Mouse (Mus musculus): Measurements from ENCODE around the gene Trir. TPM values are rescaled to one million over a fixed set of nuclear protein-coding genes. Genes with fewer than 3 reads are reported as not detected.

The Trir gene
- 157 and 191 TPM in 2 replicates for polyA plus RNA-seq (2014; fragmentation: Nextera tagmentation; extraction: Ambion mirVana)

DNA sequence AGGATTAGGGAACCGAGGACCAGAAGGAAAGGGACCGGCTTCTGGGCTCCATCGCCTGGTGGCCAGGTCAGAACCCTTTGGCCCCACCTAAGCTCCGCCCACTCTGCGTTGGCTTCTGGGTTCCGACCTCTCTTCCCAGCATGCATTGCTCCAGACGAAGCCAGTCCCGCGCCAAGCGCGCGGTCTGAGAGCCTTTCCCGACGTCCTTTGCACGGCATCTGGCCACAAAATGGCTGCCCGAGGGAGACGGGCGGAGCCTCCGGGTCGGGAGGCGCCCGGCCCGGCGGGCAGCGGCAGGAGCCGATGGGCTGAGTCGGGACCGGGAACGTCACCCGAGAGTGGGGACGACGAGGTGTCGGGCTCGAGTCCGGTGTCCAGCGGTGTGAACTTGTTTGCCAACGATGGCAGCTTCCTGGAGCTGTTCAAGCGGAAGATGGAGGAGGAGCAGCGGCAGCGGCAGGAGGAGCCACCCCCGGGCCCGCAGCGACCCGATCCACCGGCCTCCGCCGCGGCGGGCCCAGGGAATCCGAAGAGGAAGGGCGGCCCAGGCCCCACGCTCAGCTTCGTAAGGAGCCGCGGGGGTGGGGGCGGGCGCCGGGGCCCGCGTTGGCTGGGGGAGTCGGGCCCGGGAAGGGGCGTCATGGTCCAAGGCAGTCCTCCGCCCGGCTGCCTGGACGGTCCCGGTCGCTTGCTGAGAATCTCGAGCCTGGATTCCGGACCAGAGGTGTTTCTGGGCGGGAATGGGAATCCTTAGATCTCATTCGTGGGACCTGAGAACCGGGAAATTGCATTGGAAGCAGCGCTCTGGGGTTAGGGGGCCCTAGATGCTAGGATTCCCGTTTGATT is at the start of gene Trir:
Gene Trir, plus strand, starts transcription at position 154 of the 846 bp plus-strand sequence.
- peak within 1 kb of the TSS; percentile 96 for H3K9ac ChIP-seq (replicated peaks; ENCODE audit: low read length)

DNA sequence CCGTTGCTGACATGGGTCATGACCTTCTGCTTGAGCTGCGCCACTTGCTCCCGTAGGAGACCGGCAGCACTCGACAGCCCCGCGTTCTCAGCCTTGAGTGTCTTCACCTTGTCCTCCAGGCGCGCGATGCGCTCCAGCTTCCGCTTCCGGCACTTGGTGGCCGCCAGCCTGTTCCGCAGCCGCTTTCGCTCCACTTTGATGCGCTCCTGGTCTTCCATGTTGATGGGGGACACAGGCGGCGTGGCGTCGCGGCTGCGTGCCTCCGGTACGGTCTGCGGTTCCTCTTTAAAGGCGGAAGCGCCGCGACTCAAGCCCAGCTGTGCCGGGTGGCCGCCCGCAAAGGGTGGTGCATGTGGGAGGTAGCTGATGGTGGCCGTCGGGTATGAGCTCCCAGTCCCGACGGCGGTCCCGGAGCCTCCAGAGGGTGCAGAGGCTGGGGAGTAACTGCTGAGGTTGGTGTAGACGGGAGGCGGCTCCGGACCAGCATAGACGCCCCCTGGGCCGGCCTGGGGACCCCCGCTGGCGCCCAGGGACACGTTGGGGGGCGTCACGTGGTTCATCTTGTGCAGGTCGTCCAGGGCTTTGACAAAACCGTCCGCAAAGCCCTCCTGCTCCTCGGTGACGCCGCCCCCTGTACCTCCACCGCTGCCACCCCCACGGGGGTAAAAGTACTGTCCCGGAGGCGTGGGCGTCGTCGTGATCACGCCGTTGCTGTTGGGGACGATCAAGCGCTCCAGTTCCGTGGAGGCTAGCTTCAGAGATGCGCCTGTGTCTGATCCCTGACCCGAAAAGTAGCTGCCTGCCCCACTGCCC is 49.0 kb upstream of the Trir start:
- Histone ChIP-seq H3K9ac (replicated peaks; ENCODE audit: low read length) (peak overlapping the region; percentile 54), H3K4me1 (ENCODE audit: control insufficient read depth, insufficient read depth, low read length) (peaks cover 56% of the 10 kb centered on the region), H3K36me3 (ENCODE audit: control insufficient read depth, insufficient read depth, low read length) (peaks cover 23% of the 10 kb centered on the region), H3K4me2 (ENCODE audit: low read length) (peak overlapping the region; percentile 99), H3K27me3 (ENCODE audit: control insufficient read depth, insufficient read depth, low read length) (peaks cover 18% of the 10 kb centered on the region), H3K9me3 (ENCODE audit: control insufficient read depth, low read length) (no peaks in the 10 kb centered on the region), H3K27ac (replicated peaks; ENCODE audit: low read depth, low read length) (0 out of 2 replicates have a peak overlapping the region, but pooled peaks have one; percentile 13), H3K4me3 (replicated peaks; ENCODE audit: low read depth, low read length) (peak overlapping the region; percentile 49)
- DNase-seq, result peak; percentile 68
- 2% methylated on average over 70 of the region's 70 CpGs for WGBS
- no peak for ATAC-seq (ENCODE audit: low FRiP score, low TSS enrichment)

More for the DNA sequence above, at the start of gene Trir:
- Histone ChIP-seq H3K4me1 (ENCODE audit: control insufficient read depth, insufficient read depth, low read length) (peaks cover 36% of the 10 kb centered on the region), H3K4me2 (ENCODE audit: low read length) (peak within 1 kb of the TSS; percentile 90), H3K27ac (replicated peaks; ENCODE audit: low read depth, low read length) (peak within 1 kb of the TSS; percentile 85), H3K9me3 (ENCODE audit: control insufficient read depth, low read length) (no peaks in the 10 kb centered on the region), H3K27me3 (ENCODE audit: control insufficient read depth, insufficient read depth, low read length) (no peaks in the 10 kb centered on the region), H3K4me3 (replicated peaks; ENCODE audit: low read depth, low read length) (peak within 1 kb of the TSS; percentile 99), H3K36me3 (ENCODE audit: control insufficient read depth, insufficient read depth, low read length) (peaks cover 45% of the 10 kb centered on the region)
- ATAC-seq (ENCODE audit: low FRiP score, low TSS enrichment), result peak; percentile 80
- peak; percentile 98 for DNase-seq
- WGBS, result under 1% methylated on average over 71 of the region's 75 CpGs

DNA sequence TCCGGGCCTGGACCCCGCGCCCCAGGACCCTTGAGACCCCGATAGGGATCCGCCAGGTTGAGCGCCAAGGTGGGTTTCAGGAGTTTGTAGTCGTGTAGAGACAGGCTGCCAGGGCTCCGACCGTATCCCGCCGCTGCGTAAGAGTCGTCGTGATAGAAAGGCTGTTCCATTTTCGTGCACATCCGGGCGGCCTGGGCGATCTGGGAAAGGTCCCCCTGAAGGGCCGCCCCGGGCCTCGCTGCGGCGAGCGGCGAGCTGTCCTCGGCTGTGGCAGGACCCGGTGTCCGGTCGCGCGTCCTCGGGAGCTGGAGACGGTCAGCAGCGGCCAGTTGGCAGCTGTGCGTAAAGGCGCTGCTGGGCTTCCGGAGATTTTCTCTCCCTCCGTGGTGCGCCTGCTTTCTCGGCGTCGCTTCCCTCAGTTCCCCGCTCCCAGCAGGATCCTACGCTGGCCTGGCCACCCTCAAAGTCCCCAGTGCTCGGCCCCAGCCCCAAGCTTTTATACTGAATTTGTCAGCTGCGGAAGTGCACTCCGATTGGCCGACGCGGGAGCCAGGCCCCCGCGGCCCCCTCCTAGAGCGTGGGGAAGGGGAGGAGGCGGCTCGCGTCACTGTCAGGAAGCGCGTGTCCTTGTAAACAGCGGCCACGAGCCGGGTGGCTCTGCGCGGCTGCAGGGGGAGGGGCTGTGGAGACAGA is 48.2 kb upstream of the Trir start, which contains the start of gene Junb:
Gene Junb, minus strand, starts transcription at position 471 of the 693 bp plus-strand sequence.
- Histone ChIP-seq H3K9ac (replicated peaks; ENCODE audit: low read length) (peak within 1 kb of the TSS; percentile 54), H3K9me3 (ENCODE audit: control insufficient read depth, low read length) (no peaks in the 10 kb centered on the region), H3K4me1 (ENCODE audit: control insufficient read depth, insufficient read depth, low read length) (peaks cover 56% of the 10 kb centered on the region), H3K36me3 (ENCODE audit: control insufficient read depth, insufficient read depth, low read length) (peaks cover 15% of the 10 kb centered on the region), H3K4me3 (replicated peaks; ENCODE audit: low read depth, low read length) (peak within 1 kb of the TSS; percentile 49), H3K27ac (replicated peaks; ENCODE audit: low read depth, low read length) (0 out of 2 replicates have a peak within 1 kb of the TSS, but pooled peaks have one; percentile 13), H3K4me2 (ENCODE audit: low read length) (peak within 1 kb of the TSS; percentile 99), H3K27me3 (ENCODE audit: control insufficient read depth, insufficient read depth, low read length) (peaks cover 18% of the 10 kb centered on the region)
- under 1% methylated on average over 63 of the region's 63 CpGs for WGBS
- ATAC-seq (ENCODE audit: low FRiP score, low TSS enrichment), result peak; percentile 49; the same call in 1 of the 2 replicates
- DNase-seq, result peak; percentile 91

DNA sequence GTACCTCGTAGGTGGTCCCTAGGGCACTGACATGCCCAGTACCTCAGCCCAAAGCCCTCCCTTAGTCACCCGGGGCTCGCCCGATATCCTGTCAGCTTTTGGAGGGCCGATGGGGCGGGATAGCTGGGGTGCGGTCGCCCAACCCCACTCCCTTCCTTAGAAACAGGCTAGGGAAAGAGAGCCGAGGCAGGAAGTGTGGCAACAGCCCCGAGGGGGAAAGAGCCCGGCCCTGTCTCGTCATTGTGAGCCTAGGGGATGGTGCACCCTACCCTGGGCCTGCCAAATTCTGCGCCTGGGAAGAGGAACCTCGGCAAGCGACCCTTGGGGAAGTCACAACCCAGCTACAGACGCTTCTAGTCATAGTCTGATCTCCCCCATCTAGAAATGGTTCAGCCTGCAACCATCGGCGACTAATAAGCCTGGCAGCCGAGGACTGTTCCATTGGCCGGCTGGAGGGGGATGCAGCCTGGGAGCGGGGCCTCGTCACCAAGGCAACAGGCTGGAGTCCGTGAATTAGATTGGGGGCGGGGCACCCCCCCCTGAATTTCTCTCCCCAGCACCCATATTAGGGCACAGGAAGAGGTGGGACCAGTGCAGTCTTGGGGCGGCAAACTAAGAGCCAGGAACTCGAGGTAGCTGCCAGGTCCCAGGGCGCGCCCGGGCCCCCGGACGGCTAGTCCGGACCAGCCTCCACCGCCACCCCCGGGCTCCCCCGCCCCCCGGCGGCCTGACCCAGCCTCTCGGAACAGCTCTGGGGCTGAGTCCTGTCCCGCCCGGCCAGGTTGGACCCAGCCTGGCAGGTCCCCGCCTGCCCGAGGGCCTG is 46.8 kb upstream of the Trir start:
- peak overlapping the region; percentile 31 for H3K4me3 ChIP-seq (replicated peaks; ENCODE audit: low read depth, low read length)
- DNase-seq (peak; percentile 94), ATAC-seq (ENCODE audit: low FRiP score, low TSS enrichment) (peak; percentile 36)
- peak overlapping the region; percentile 99 for H3K4me2 ChIP-seq (ENCODE audit: low read length)
- H3K36me3 ChIP-seq (ENCODE audit: control insufficient read depth, insufficient read depth, low read length), result peaks cover 1% of the 10 kb centered on the region; the same call in 1 of the 2 replicates
- WGBS, result 2% methylated on average over 42 of the region's 42 CpGs
- H3K4me1 ChIP-seq (ENCODE audit: control insufficient read depth, insufficient read depth, low read length), result peaks cover 59% of the 10 kb centered on the region
- H3K27ac ChIP-seq (replicated peaks; ENCODE audit: low read depth, low read length), result 0 out of 2 replicates have a peak overlapping the region, but pooled peaks have one; percentile 37
- no peaks in the 10 kb centered on the region for H3K9me3 ChIP-seq (ENCODE audit: control insufficient read depth, low read length)
- peaks cover 18% of the 10 kb centered on the region for H3K27me3 ChIP-seq (ENCODE audit: control insufficient read depth, insufficient read depth, low read length)
- peak overlapping the region; percentile 36; the same call in 1 of the 2 replicates for H3K9ac ChIP-seq (replicated peaks; ENCODE audit: low read length)

DNA sequence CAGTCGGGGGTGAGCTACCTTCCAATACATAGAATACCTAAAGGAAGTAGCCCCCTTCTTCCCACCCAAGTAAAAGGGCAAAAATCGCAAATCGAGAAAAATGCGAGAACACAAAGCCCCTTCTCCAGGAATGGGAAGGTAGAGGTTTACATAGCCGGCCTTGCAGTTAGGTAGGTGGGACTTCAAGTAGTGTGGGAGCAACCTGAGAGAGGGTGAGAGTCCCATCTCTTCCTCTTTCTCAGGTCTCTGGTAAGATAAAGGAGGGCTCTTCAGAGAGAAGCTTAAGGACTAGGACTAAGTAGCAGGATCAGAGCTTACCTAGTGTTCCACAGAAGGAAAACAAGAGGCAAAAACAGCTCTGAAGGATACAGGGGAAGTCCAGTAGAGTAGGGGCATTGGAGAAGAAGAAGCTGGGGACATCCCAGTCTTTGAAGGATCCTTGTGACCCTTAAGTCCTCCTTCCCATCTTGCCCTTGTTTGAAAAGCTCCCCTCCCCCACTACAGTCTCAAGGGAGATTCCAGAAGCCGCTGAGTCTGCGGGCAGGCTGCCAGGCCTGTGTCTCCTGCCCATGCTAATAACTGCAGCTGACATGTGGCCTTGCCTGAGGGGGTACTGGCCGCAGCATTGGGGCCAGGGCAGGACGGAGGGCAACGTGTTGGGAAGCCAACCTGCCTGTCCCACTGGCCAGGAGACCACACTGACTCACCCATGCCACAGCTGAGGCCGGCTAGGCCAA is 45.8 kb upstream of the Trir start:
- Histone ChIP-seq H3K4me3 (replicated peaks; ENCODE audit: low read depth, low read length) (no peak overlapping the region), H3K4me2 (ENCODE audit: low read length) (peak overlapping the region; percentile 99; the same call in 1 of the 2 replicates), H3K27ac (replicated peaks; ENCODE audit: low read depth, low read length) (0 out of 2 replicates have a peak overlapping the region, but pooled peaks have one; percentile 37), H3K9ac (replicated peaks; ENCODE audit: low read length) (no peak overlapping the region; the same call in 1 of the 2 replicates), H3K4me1 (ENCODE audit: control insufficient read depth, insufficient read depth, low read length) (peaks cover 67% of the 10 kb centered on the region), H3K36me3 (ENCODE audit: control insufficient read depth, insufficient read depth, low read length) (no peaks in the 10 kb centered on the region), H3K27me3 (ENCODE audit: control insufficient read depth, insufficient read depth, low read length) (peaks cover 18% of the 10 kb centered on the region), H3K9me3 (ENCODE audit: control insufficient read depth, low read length) (no peaks in the 10 kb centered on the region)
- DNase-seq (peak; percentile 78), ATAC-seq (ENCODE audit: low FRiP score, low TSS enrichment) (no peak)
- 31% methylated on average over 11 of the region's 11 CpGs for WGBS

DNA sequence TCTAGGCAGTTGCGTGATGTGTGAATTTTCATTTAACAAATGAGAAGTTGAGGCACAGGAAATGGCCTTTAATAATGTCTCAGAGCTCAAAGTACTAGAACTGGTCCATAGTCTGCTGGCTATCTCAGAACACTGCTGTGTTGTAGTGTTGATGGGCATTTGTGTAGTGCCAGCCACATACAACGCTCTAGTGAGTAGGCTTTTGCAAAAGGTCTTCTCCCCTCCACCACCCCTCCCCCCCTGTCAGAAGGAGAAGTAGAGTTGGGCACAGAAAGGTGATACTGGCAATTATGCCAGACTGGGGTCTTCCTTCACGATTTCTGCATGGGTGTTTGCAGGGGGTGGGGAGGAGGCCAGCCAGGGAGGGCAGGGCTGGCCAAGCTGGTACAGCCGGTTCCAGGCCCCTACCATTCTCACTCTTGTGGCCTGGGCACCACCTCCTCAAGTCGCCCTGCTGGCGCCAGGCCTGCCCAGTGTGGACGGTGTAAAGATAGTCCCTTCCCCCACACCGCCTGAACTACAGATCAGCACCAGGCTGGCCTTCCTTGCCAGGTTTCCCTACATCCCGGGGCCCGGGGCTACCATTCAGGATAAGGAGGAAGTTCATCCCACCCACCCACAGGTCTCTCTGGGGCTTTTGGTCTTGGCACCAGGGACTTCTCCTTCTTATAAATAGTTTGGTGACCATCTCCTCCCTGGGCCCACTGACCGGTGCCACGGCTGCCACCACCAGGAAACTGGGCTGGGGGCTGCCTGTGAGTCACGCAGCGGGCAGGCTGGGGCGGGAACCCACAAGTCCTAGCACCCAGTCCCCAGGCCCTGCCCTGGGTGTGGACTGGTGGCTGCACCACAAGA is 44.8 kb upstream of the Trir start:
- Histone ChIP-seq H3K27me3 (ENCODE audit: control insufficient read depth, insufficient read depth, low read length) (peaks cover 17% of the 10 kb centered on the region), H3K27ac (replicated peaks; ENCODE audit: low read depth, low read length) (no peak overlapping the region)
- no peak for ATAC-seq (ENCODE audit: low FRiP score, low TSS enrichment)

More for the DNA sequence above, 44.8 kb upstream of the Trir start:
- Histone ChIP-seq H3K36me3 (ENCODE audit: control insufficient read depth, insufficient read depth, low read length) (no peaks in the 10 kb centered on the region), H3K9me3 (ENCODE audit: control insufficient read depth, low read length) (no peaks in the 10 kb centered on the region), H3K4me1 (ENCODE audit: control insufficient read depth, insufficient read depth, low read length) (peaks cover 57% of the 10 kb centered on the region), H3K9ac (replicated peaks; ENCODE audit: low read length) (no peak overlapping the region), H3K4me3 (replicated peaks; ENCODE audit: low read depth, low read length) (no peak overlapping the region), H3K4me2 (ENCODE audit: low read length) (no peak overlapping the region)
- WGBS, result 81% methylated on average over 15 of the region's 15 CpGs
- DNase-seq, result no peak

Data from midbrain, embryonic 14.5 days (tissue).